In genomic region chr1:139375900-139376299, GRCm38 (mm10) we compare ENCODE assay signal across 17 mouse cellular contexts. TPM values are rescaled to one million over a fixed set of nuclear protein-coding genes. Genes with fewer than 3 reads are reported as not detected.
DNase-seq lines count a peak whose midpoint lies in the region; ATAC-seq and TF ChIP-seq lines count a peak whose summit lies in the region.
"Had no signal": no experiment of that assay in that cellular context is flagged by ENCODE, and none has a peak within 500 bp of the region (broad histone marks: within the 10 kb centered on the region; RNA-seq: fewer than 3 reads in every experiment).

No protein-coding gene starts in this region.

- peak overlapping the region; percentile 57 for H3K4me2 ChIP-seq in forebrain, embryonic 13.5 days
- peak overlapping the region; percentile 41 for H3K4me2 ChIP-seq in hindbrain, embryonic 16.5 days (ENCODE audit: low read length)
- H3K4me2 ChIP-seq in intestine, embryonic 16.5 days (ENCODE audit: low read depth, low read length) = no peak overlapping the region
- H3K4me2 ChIP-seq: liver, embryonic 12.5 days had no signal

- H3K9ac ChIP-seq in forebrain, embryonic 13.5 days = peak overlapping the region; percentile 1
- peak overlapping the region; percentile 27; the same call in 1 of the 2 replicates for H3K9ac ChIP-seq in hindbrain, embryonic 16.5 days (ENCODE audit: low read depth, low read length)
- H3K9ac ChIP-seq in intestine, embryonic 16.5 days (ENCODE audit: low read depth, low read length) = no peak overlapping the region
- H3K9ac ChIP-seq: liver, embryonic 12.5 days had no signal

- 5% methylated on average over 6 of the region's 6 CpGs for WGBS in forebrain, embryonic 13.5 days
- WGBS in hindbrain, embryonic 16.5 days = 10% methylated on average over 6 of the region's 6 CpGs
- 29% methylated on average over 6 of the region's 6 CpGs for WGBS in intestine, embryonic 16.5 days

- H3K36me3 ChIP-seq in forebrain, embryonic 13.5 days (ENCODE audit: poor library complexity, severe bottlenecking) = no peaks in the 10 kb centered on the region
- no peaks in the 10 kb centered on the region for H3K36me3 ChIP-seq in hindbrain, embryonic 16.5 days (ENCODE audit: control insufficient read depth, insufficient read depth, low read length)
- H3K36me3 ChIP-seq in intestine, embryonic 16.5 days (ENCODE audit: control insufficient read depth, insufficient read depth, low read length) = no peaks in the 10 kb centered on the region
- H3K36me3 ChIP-seq: liver, embryonic 12.5 days had no signal

- no peaks in the 10 kb centered on the region for H3K27me3 ChIP-seq in forebrain, embryonic 13.5 days
- H3K27me3 ChIP-seq in hindbrain, embryonic 16.5 days (replicated peaks; ENCODE audit: control insufficient read depth, insufficient read depth, low read length) = no peaks in the 10 kb centered on the region
- H3K27me3 ChIP-seq in intestine, embryonic 16.5 days (replicated peaks; ENCODE audit: control insufficient read depth, insufficient read depth, low read length) = no peaks in the 10 kb centered on the region
- H3K27me3 ChIP-seq: liver, embryonic 12.5 days had no signal

- peaks cover 21% of the 10 kb centered on the region for H3K4me1 ChIP-seq in forebrain, embryonic 13.5 days
- peaks cover 9% of the 10 kb centered on the region for H3K4me1 ChIP-seq in hindbrain, embryonic 16.5 days (ENCODE audit: control insufficient read depth, insufficient read depth, low read depth, low read length)
- H3K4me1 ChIP-seq in intestine, embryonic 16.5 days (ENCODE audit: control insufficient read depth, insufficient read depth, low read length) = no peaks in the 10 kb centered on the region
- H3K4me1 ChIP-seq: liver, embryonic 12.5 days had no signal

- peak overlapping the region; percentile 30 for H3K4me3 ChIP-seq in forebrain, embryonic 13.5 days
- peak overlapping the region; percentile 31 for H3K4me3 ChIP-seq in hindbrain, embryonic 16.5 days (ENCODE audit: low read length)
- H3K4me3 ChIP-seq in intestine, embryonic 16.5 days (ENCODE audit: low read length) = no peak overlapping the region
- H3K4me3 ChIP-seq in left cerebral cortex, adult 2 months = no peak overlapping the region
- H3K4me3 ChIP-seq: liver, embryonic 12.5 days had no signal

- no peaks in the 10 kb centered on the region for H3K9me3 ChIP-seq in forebrain, embryonic 13.5 days (replicated peaks)
- H3K9me3 ChIP-seq in hindbrain, embryonic 16.5 days (ENCODE audit: control insufficient read depth, low read length) = no peaks in the 10 kb centered on the region
- no peaks in the 10 kb centered on the region for H3K9me3 ChIP-seq in intestine, embryonic 16.5 days (ENCODE audit: control insufficient read depth, low read length)
- H3K9me3 ChIP-seq: liver, embryonic 12.5 days had no signal

- peak overlapping the region; percentile 69 for H3K27ac ChIP-seq in forebrain, embryonic 13.5 days
- H3K27ac ChIP-seq in hindbrain, embryonic 16.5 days (ENCODE audit: low read depth, low read length) = no peak overlapping the region
- no peak overlapping the region for H3K27ac ChIP-seq in intestine, embryonic 16.5 days (ENCODE audit: low read length)
- no peak overlapping the region for H3K27ac ChIP-seq in left cerebral cortex, adult 2 months
- H3K27ac ChIP-seq: liver, embryonic 12.5 days had no signal

- TF ChIP-seq CTCF in brain, embryonic 14.5 days (IDR thresholded peaks at IDR 0.05; ENCODE audit: borderline replicate concordance, extremely low read depth, insufficient read depth, insufficient read length) = no peak
- no peak for TF ChIP-seq CTCF in left cerebral cortex, adult 2 months (IDR thresholded peaks at IDR 0.05)

- DNase-seq in brain, embryonic 14.5 days (ENCODE audit: low read depth) = peak; percentile 75
- DNase-seq in neural tube, embryonic 10.5 days (ENCODE audit: extremely low spot score, low spot score) = peak; percentile 35
- DNase-seq in cerebellum, adult 11 months = no peak
- no peak for DNase-seq in left cerebral cortex, adult 2 months (ENCODE audit: extremely low spot score in 1 of 2, low spot score in 2 of 2)
- DNase-seq: adrenal gland, postnatal 10 days; heart, adult 18-20 months; heart, postnatal 10 days; kidney, adult 11 months; spleen, adult 18-20 months had no signal

- no peak for TF ChIP-seq POLR2A in brain, embryonic 14.5 days (IDR thresholded peaks at IDR 0.05; ENCODE audit: borderline replicate concordance, extremely low read depth, insufficient read depth, insufficient read length, poor library complexity, severe bottlenecking)

- ATAC-seq in forebrain, embryonic 13.5 days = peak; percentile 81
- ATAC-seq in hindbrain, embryonic 16.5 days = peak; percentile 32; the same call in 1 of the 2 replicates
- no peak for ATAC-seq in intestine, embryonic 16.5 days
- no peak for ATAC-seq in erythroid progenitor cell, adult 5-6 weeks (replicated peaks; ENCODE audit: low FRiP score, poor library complexity, severe bottlenecking)
- ATAC-seq: liver, embryonic 12.5 days; lung, postnatal 0 days had no signal

- intact Hi-C loops in left cerebral cortex, adult 2 months (cut with DNase I) = no loop called here

RNA-seq across cellular contexts. Expression of gene Crb1, which starts 1.0 kb away (rescaled TPM):
- 3.7 and 4.4 TPM in 2 replicates for polyA plus RNA-seq in brain, embryonic 14.5 days (2012; rRNA removed)
- 2.5 TPM in 2 replicates for polyA plus RNA-seq in forebrain, embryonic 13.5 days (2015; fragmentation: Nextera tagmentation; extraction: Ambion mirVana)
- polyA plus RNA-seq in hindbrain, embryonic 16.5 days (2015; fragmentation: Nextera tagmentation; extraction: Ambion mirVana) = 1.2 and 1.4 TPM in 2 replicates
- 0.04 and 0.15 TPM in 2 replicates for polyA plus RNA-seq in intestine, embryonic 16.5 days (2015; fragmentation: Nextera tagmentation; extraction: Ambion mirVana)
- total RNA-seq in erythroid progenitor cell, adult 5-6 weeks (2015; ENCODE audit: low replicate concordance) = not detected in 2 replicates
- 0.13 TPM in 1 of 2 replicates, not detected in the other for total RNA-seq in erythroid progenitor cell, adult 5-6 weeks (2017; ENCODE audit: low replicate concordance)
- total RNA-seq in left cerebral cortex, adult 2 months (2021) = 1 to 10 TPM; 1.1 to 1.2 TPM
- total RNA-seq: monocyte, adult 5-6 weeks had no signal
- polyA plus RNA-seq: large intestine, adult 2 months had no signal

RNA-seq across cellular contexts. Expression of gene Zbtb41, which starts 46.2 kb away (rescaled TPM):
- 14.7 and 20.8 TPM in 2 replicates for polyA plus RNA-seq in brain, embryonic 14.5 days (2012; rRNA removed)
- 13.4 and 15.7 TPM in 2 replicates for polyA plus RNA-seq in forebrain, embryonic 13.5 days (2015; fragmentation: Nextera tagmentation; extraction: Ambion mirVana)
- 11.8 and 14.4 TPM in 2 replicates for polyA plus RNA-seq in hindbrain, embryonic 16.5 days (2015; fragmentation: Nextera tagmentation; extraction: Ambion mirVana)
- polyA plus RNA-seq in intestine, embryonic 16.5 days (2015; fragmentation: Nextera tagmentation; extraction: Ambion mirVana) = 5.4 and 5.8 TPM in 2 replicates
- 6.5 and 7.1 TPM in 2 replicates for total RNA-seq in erythroid progenitor cell, adult 5-6 weeks (2015; ENCODE audit: low replicate concordance)
- total RNA-seq in erythroid progenitor cell, adult 5-6 weeks (2017; ENCODE audit: low replicate concordance) = 5.8 and 7.3 TPM in 2 replicates
- 10 to 100 TPM; 26.8 to 27.4 TPM for total RNA-seq in left cerebral cortex, adult 2 months (2021)

Comparison
In these comparisons a context has a peak if more than half of its experiments do, and no peak if none do; other contexts are left out.
1. DNase-seq: peak in brain, embryonic 14.5 days (single experiment) and neural tube, embryonic 10.5 days (single experiment); none in cerebellum, adult 11 months (single experiment) and left cerebral cortex, adult 2 months (0 of 2).
2. ATAC-seq: peak in forebrain, embryonic 13.5 days (single experiment) and hindbrain, embryonic 16.5 days (single experiment); none in intestine, embryonic 16.5 days (single experiment) and erythroid progenitor cell, adult 5-6 weeks (single experiment).
3. H3K4me3 ChIP-seq: peak in forebrain, embryonic 13.5 days (single experiment) and hindbrain, embryonic 16.5 days (single experiment); none in intestine, embryonic 16.5 days (single experiment) and left cerebral cortex, adult 2 months (single experiment).